Mouse (Mus musculus) mesoderm, embryonic 11.5 days (tissue): ENCODE results near the gene Nup50.
"Not testable (repeated sequence)": the region's sequence is repeated elsewhere in the genome, so short reads cannot be mapped to it uniquely, and the experiment has no call there.

ENCODE experiments used
- DNase-seq: peaks from one replicate; pipeline ENCODE4 v3.0.0-alpha.2; 2012; ENCODE audit warnings: low read depth, low spot score

The Nup50 gene

DNA sequence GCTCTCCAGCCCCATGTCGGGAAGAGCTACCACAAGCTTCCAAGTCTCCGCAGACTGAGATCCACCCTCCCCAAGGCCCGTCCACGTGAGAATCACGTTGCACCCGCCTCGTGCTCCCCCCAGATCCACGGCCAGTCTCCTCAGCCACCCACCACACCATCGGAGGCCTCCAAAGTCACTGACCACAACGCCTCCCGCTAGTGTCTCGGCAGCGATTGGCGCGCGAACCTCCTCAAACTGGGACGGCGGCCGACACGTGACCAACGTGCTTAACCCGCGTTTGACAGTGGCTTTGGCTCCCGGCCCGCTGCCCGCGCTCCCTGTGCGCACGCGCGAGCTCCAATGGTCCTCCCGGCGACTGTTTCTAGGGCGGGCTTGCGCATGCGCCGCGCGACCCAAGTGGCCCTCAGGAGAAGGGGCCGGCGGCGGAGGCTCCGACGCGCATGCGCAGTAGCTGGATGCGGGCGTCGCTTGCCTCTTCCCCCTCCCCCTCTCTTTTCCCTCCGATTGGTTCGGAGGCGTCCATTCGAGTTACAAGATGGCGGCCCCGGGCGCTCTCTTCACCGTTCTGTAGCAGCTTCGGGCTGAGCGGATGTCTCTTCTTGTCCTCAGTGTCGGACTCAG is at the start of gene Nup50:
Gene Nup50, plus strand, starts transcription at position 528 of the 624 bp plus-strand sequence.
- peak; percentile 100 for DNase-seq

GRCm38 (mm10) chr15:84873867-84874266 is 49.3 kb upstream of the Nup50 start:
- no peak for DNase-seq

- no peak for DNase-seq
These were observed 46.0 kb upstream of the Nup50 start for GRCm38 (mm10) chr15:84877029-84877815.

DNA sequence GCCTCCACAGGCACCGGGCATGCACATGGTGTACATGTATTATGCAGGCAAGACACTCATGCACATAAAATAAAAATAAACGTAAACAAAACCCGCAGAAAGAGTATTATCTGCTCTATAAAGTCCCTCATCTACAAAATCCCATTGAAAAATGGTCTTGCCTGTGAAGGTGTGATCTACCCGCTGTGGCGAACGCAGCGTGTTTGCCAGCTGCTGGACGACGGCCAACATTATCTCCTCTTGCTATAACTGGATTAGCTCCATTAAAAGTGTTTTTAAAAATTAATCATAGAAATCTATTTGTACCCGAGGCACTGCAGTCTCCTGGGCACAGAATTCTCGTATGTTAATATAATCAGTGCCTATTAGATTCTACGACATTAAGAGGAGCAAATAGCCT is 35.1 kb upstream of the Nup50 start:
- no peak for DNase-seq

GRCm38 (mm10) chr15:84891246-84891645 is 32.0 kb upstream of the Nup50 start:
- DNase-seq: no peak

DNA sequence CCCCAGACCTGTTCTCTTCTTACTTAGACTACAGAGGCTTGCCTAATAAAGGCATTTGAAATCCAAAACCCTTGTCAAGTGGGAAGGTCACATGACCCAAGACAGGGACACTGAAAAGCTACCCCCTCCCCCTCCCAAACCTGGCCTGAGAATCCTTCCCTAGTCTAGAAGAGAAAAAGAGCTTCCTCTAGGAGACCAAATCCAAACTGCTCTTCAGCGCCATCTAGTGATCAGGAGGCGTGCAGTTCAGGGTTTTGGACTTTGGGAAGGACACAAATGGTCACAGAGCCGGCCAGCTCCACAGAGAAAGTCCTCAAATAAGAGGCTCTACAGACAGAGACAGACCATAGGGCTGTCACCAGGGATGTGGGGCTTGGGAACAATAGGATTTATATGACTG is 31.6 kb upstream of the Nup50 start:
- DNase-seq: peak; percentile 89

GRCm38 (mm10) chr15:84896216-84896615 is 27.0 kb upstream of the Nup50 start:
- not testable (repeated sequence) for DNase-seq

GRCm38 (mm10) chr15:84896664-84897063 is 26.5 kb upstream of the Nup50 start:
- DNase-seq: no peak

GRCm38 (mm10) chr15:84898077-84898476 is 25.1 kb upstream of the Nup50 start:
- no peak for DNase-seq

GRCm38 (mm10) chr15:84903843-84904385 is 19.3 kb upstream of the Nup50 start:
- DNase-seq: no peak

GRCm38 (mm10) chr15:84913201-84913600 is 10.0 kb upstream of the Nup50 start:
- no peak for DNase-seq

GRCm38 (mm10) chr15:84919938-84920337 is 3.3 kb upstream of the Nup50 start, which contains the start of gene Gm29666:
Gene Gm29666, minus strand, starts transcription at chr15:84920038.
- no peak for DNase-seq

DNA sequence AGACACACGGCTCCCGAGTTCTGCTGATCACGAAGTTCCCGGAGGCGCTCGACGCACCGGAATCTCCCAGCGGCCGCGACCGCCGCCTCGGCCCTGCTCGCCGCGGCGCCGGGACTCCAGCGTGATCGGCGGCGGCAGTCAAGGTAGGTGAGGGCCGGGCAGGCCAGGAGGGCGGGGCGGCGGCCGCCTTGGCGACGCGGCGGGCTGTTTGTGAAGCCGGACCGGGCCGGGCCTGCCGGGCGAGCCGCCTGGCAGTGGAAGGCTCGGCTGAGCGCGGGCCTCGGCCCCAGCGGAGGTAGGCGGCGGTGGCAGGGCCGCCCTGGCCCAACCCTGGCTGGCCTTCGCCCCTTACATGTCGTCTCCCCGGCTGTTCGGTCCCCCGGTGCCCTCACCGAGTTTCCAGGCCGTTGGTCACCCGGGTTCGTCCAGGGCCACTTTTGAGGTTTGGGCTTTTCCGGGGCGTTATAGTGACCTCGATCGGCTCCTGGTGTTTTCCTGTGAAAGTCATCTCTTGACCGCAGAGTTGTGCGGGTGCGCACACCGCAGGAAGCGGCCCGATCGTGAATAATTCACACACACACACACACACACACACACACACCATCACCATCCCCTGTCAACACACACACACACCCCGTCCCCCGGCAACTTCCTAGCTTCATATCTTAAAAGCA is 434 bp downstream of the Nup50 start:
- peak; percentile 12 for DNase-seq

GRCm38 (mm10) chr15:84924781-84925315 is 1.6 kb downstream of the Nup50 start:
- DNase-seq: peak; percentile 63

- DNase-seq: peak; percentile 36
These were observed 2.3 kb downstream of the Nup50 start for GRCm38 (mm10) chr15:84925495-84926018.

DNA sequence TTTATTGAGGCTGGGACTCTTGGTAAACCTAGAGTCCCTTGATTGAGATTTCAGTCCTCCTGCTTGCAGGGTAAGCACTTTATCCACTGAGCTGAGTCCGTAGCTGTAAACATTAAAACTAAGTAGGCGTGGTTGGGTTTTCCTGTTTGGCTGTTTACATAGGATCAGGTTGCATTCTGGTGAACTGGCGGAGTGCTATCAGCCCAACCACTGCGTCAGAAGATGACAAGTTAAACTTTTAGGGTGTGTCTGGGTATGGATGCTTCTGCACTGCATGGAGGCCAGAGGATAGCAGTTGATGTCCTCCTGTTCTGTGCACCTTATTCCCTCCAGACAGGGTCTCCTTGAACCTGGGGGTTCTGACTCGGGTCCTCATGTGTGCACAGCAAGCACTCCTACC is 9.1 kb downstream of the Nup50 start:
- DNase-seq: no peak

- no peak for DNase-seq
These were observed 11.7 kb downstream of the Nup50 start for GRCm38 (mm10) chr15:84934901-84935300.

DNA sequence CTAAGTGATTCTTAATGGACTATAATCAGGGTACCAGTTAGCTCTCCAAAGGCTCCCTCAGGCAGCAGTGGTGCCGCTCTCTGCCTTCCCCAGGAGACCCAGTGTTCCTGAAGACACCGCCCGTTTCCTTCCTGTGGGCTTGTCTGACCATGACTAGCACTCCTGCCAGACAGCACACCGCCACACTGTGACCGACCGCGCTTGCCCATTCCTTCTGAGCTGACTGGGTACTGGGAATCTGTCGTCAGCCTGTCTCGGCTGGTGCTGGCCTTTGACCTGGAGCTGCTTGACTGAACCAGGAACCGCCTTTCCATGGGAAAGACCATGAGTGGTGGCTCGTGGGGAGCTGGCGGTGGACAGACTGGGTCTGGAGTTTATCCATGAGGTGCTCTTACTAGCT is 16.9 kb downstream of the Nup50 start:
- DNase-seq: no peak

DNA sequence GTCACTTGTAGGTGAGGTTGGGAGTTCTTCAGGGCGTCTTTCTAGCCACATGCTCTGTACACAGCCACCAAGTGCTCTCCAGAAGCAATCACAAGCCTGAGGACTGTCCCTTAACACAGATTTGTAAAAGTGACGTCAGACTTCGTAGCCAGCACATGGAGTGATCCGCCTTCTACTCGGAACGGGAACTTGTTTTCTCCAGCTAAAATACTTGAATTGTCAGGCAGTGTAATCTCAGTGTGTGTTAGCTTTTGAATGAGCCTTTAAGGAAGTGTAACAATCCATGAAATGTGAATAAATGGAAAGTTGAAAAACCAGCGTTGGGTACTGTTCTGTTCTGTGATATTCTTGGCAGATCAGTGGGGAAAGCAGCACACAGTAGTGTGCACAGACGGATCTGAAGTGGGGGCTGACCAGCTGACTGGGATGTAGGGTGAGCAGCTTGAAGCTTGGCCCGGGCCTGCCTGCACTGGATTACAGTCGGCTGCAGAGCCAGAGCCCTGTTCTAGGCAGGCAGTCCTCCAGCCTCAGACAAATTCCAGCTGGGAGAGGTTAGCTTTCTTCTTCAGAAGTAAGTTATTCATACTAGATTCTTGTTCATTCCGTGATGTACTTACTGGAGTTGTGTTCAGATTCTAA is 19.6 kb downstream of the Nup50 start:
- DNase-seq: no peak

DNA sequence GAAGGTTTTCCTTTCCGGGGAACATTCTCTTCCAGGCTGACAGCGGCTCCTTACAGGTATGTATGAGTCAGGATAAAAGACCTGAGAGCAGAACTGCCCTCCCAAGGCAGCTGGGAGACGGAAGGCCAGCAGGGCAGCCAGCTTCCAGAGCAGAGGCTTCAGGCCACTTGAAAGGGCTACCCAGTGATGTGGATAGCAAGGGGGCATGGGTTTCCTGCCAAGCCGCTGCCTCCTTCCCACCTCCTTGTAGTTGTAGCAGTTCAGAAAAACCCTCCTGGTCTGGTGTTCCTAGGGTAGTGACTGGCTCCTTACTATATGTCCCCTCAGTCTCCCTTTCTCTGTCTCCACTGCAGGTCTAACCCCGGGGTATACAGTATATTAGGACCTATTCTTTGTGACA is 21.1 kb downstream of the Nup50 start:
- DNase-seq: no peak

GRCm38 (mm10) chr15:84948990-84949389 is 25.8 kb downstream of the Nup50 start:
- DNase-seq: no peak
